Mouse (Mus musculus): ENCODE measurements around the gene Dido1. TPM values are rescaled to one million over a fixed set of nuclear protein-coding genes. Genes with fewer than 3 reads are reported as not detected.

The Dido1 gene
- polyA plus RNA-seq, 1 experiment from 2014 or later: 30.3 TPM

DNA sequence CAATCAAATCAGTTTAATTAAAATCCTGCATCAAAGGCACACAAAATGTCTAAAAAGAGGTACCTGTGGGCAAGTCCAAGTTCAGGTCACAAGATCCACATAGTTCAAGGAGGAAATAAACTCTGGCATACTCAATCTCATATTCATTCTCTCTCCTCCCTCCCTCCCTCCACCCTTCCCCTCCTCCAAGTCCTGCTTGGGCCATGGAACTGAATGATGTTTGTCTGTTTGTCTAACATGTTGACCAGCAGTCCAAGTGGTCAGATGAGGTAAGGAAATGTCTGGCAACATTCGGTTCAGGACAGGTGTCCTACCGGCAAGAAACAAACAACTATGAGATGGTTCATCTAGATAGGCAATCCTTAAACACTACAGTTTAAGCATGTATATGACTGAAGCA is 33.1 kb downstream of the Dido1 start:
- Histone ChIP-seq H3K27ac (ENCODE audit: low read length) (no peak overlapping the region), H3K36me3 (ENCODE audit: control insufficient read depth, insufficient read depth) (peaks cover 13% of the 10 kb centered on the region), H3K9me3 (ENCODE audit: control insufficient read depth, low read length) (no peaks in the 10 kb centered on the region), H3K4me3 (replicated peaks; ENCODE audit: low read length) (no peak overlapping the region), H3K27me3 (replicated peaks; ENCODE audit: control insufficient read depth, insufficient read depth, low read length) (no peaks in the 10 kb centered on the region), H3K4me1 (replicated peaks; ENCODE audit: control insufficient read depth, insufficient read depth, low read length) (no peaks in the 10 kb centered on the region; the same call in 1 of the 2 replicates), H3K4me2 (ENCODE audit: low read length) (no peak overlapping the region), H3K9ac (replicated peaks; ENCODE audit: low read depth, low read length) (no peak overlapping the region)
- WGBS: 93% methylated on average over 2 of the region's 2 CpGs
- ATAC-seq: no peak

DNA sequence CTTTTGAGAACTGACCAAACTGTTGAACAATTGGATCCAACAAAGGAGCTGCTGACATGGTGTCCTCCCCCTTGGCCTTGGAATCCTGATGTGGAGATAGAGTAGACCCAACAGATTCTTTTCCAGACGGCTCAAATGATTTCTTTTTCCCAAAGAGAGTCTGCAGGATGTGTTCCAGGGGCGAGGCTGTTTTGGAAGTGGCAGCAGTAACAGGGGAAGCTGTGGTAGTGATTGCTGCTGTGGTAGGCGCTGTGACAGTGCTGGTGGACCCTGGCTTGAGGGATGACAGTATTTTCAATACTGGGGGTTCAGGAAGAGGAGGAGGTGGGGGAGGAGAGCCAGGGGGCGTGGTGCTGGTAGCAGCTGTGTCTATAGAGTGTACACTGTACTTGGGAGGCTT is 47.8 kb downstream of the Dido1 start:
- no peak overlapping the region for H3K4me3 ChIP-seq (replicated peaks; ENCODE audit: low read length)
- no peaks in the 10 kb centered on the region for H3K27me3 ChIP-seq (replicated peaks; ENCODE audit: control insufficient read depth, insufficient read depth, low read length)

DNA sequence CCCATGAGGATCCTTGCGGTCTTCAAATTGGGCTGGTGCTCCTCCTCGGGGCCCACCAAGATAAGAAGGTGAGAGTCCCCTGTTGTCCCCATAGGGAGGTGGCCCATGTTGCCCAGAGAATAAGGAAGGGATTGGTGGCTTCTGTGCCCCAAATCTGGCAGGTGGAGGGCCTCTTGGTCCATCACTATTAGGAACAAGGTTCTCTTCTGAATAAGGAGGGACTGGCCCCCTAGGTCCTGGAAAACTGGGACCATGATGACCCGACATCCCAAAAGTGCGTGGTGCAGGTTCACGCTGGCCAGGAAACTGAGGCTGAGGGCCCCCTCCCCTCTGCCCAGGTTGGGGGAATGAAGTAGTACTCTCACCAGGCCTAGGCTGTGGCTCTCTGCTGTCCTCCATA is 49.3 kb downstream of the Dido1 start:
- H3K4me3 ChIP-seq (replicated peaks; ENCODE audit: low read length): no peak overlapping the region
- no peak overlapping the region for H3K4me2 ChIP-seq (ENCODE audit: low read length)
- H3K27me3 ChIP-seq (replicated peaks; ENCODE audit: control insufficient read depth, insufficient read depth, low read length): no peaks in the 10 kb centered on the region
- no peak for ATAC-seq
- WGBS: 94% methylated on average over 5 of the region's 5 CpGs
- peaks cover 16% of the 10 kb centered on the region for H3K36me3 ChIP-seq (ENCODE audit: control insufficient read depth, insufficient read depth)
- H3K27ac ChIP-seq (ENCODE audit: low read length): no peak overlapping the region
- H3K4me1 ChIP-seq (replicated peaks; ENCODE audit: control insufficient read depth, insufficient read depth, low read length): 0 out of 2 replicates have a peak, but pooled peaks cover 3% of the 10 kb centered on the region
- H3K9me3 ChIP-seq (ENCODE audit: control insufficient read depth, low read length): no peaks in the 10 kb centered on the region
- H3K9ac ChIP-seq (replicated peaks; ENCODE audit: low read depth, low read length): no peak overlapping the region

More for the DNA sequence above, 47.8 kb downstream of the Dido1 start:
- no peak overlapping the region for H3K27ac ChIP-seq (ENCODE audit: low read length)
- peaks cover 18% of the 10 kb centered on the region for H3K36me3 ChIP-seq (ENCODE audit: control insufficient read depth, insufficient read depth)
- H3K4me2 ChIP-seq (ENCODE audit: low read length): no peak overlapping the region
- no peak overlapping the region for H3K9ac ChIP-seq (replicated peaks; ENCODE audit: low read depth, low read length)
- H3K9me3 ChIP-seq (ENCODE audit: control insufficient read depth, low read length): no peaks in the 10 kb centered on the region
- WGBS: 88% methylated on average over 4 of the region's 4 CpGs
- ATAC-seq: no peak
- H3K4me1 ChIP-seq (replicated peaks; ENCODE audit: control insufficient read depth, insufficient read depth, low read length): 0 out of 2 replicates have a peak, but pooled peaks cover 3% of the 10 kb centered on the region

DNA sequence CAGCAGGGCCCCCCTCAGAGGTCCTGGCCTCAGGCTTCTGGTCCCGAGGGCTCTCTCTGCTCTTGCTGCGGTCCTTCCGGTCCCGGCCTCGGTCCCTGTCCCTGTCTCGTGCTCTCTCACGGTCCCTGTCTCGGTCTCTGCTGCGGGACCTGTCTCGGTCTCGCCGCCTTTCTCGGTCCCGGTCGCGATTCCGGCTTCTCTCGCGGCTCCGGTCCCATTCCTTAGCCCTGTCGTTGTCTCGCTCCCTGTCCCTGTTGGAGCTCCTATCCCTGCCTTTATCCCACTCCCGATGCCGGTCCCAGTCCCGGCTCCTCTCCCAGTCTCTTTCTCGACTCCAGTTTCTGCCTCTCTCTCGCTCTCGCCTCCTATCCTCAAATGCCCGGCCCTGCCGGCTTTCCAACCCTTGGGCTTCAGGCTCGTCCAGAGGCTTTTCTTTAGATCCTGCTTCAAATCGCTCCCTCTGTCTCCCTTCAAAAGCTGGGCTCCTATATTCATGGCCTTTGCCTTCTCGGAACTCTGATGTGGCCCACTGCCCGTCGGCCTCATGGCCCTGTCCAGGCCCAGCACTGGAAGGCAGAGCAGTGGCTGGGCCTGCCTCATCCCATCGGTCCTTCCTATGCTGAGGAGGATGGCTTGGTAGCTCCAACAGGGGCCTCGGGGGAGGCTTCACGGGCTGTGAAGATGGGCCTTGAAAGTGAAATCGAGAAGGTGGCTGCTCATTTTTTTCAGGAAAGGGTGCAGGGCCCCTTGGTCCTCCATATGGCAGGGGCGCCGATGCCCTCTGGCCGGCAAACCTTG is 50.2 kb downstream of the Dido1 start:
- no peaks in the 10 kb centered on the region for H3K9me3 ChIP-seq (ENCODE audit: control insufficient read depth, low read length)
- no peak overlapping the region for H3K27ac ChIP-seq (ENCODE audit: low read length)
- ATAC-seq: no peak
- H3K36me3 ChIP-seq (ENCODE audit: control insufficient read depth, insufficient read depth): peaks cover 11% of the 10 kb centered on the region
- WGBS: 27% methylated on average over 42 of the region's 42 CpGs
- no peaks in the 10 kb centered on the region for H3K27me3 ChIP-seq (replicated peaks; ENCODE audit: control insufficient read depth, insufficient read depth, low read length)
- H3K4me2 ChIP-seq (ENCODE audit: low read length): peak overlapping the region; percentile 27
- H3K9ac ChIP-seq (replicated peaks; ENCODE audit: low read depth, low read length): peak overlapping the region; percentile 42
- H3K4me3 ChIP-seq (replicated peaks; ENCODE audit: low read length): no peak overlapping the region
- 0 out of 2 replicates have a peak, but pooled peaks cover 3% of the 10 kb centered on the region for H3K4me1 ChIP-seq (replicated peaks; ENCODE audit: control insufficient read depth, insufficient read depth, low read length)

DNA sequence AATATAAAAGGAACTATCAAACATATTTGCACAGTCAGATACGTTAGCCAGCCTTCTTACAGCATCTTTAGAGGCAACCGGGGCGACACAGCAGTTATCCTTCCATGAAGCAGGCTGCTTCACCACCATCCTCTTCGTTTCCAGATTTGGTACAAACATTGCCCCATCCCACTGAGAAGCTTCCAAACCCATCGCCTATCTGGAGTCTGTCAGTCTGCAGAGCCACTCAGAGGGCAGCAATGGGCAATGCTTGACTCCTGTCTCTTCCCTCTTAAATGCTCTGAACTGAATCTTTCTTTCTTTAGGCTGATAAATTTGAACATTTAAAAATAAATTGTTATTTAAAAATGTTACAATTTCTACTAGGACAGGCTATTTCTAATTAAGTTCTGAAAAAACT is 51.4 kb downstream of the Dido1 start:
- no peak overlapping the region for H3K4me3 ChIP-seq (replicated peaks; ENCODE audit: low read length)
- WGBS: 91% methylated on average over 5 of the region's 5 CpGs
- H3K4me1 ChIP-seq (replicated peaks; ENCODE audit: control insufficient read depth, insufficient read depth, low read length): 0 out of 2 replicates have a peak, but pooled peaks cover 3% of the 10 kb centered on the region
- H3K27ac ChIP-seq (ENCODE audit: low read length): no peak overlapping the region
- H3K9ac ChIP-seq (replicated peaks; ENCODE audit: low read depth, low read length): no peak overlapping the region
- H3K9me3 ChIP-seq (ENCODE audit: control insufficient read depth, low read length): no peaks in the 10 kb centered on the region
- peaks cover 9% of the 10 kb centered on the region for H3K36me3 ChIP-seq (ENCODE audit: control insufficient read depth, insufficient read depth)
- no peaks in the 10 kb centered on the region for H3K27me3 ChIP-seq (replicated peaks; ENCODE audit: control insufficient read depth, insufficient read depth, low read length)
- ATAC-seq: no peak
- no peak overlapping the region for H3K4me2 ChIP-seq (ENCODE audit: low read length)

DNA sequence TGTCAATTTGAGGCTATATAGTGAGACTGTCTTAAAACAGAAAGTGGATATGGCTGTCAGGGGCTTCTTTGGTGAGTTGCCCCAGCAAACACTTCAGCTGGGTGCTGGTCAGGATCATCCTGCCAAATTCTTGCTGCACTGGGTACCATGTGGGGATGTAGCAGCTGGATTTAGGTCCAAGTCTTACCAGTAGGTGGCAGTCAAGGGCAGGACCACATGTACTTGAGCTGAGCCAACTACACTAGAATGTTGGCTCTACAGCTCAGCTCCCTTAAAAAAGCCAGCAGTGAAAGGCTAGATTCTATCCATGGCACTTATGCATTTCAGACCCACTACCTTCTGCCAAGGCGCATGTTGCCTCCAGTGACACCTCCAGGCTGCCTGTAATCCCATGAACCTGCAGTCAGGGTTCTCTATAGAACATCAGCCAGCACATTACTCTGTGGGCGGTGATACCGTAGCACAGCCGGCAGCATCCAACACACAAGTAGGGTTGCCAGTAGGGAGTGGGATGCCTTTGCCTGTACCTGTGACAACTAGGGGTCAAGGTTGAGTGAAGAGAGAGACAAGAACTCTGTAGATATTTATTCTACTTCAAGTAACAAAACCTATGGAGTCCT is 52.3 kb downstream of the Dido1 start:
- Histone ChIP-seq H3K27ac (ENCODE audit: low read length) (no peak overlapping the region), H3K4me1 (replicated peaks; ENCODE audit: control insufficient read depth, insufficient read depth, low read length) (0 out of 2 replicates have a peak, but pooled peaks cover 3% of the 10 kb centered on the region), H3K4me2 (ENCODE audit: low read length) (no peak overlapping the region), H3K4me3 (replicated peaks; ENCODE audit: low read length) (no peak overlapping the region), H3K9ac (replicated peaks; ENCODE audit: low read depth, low read length) (no peak overlapping the region), H3K9me3 (ENCODE audit: control insufficient read depth, low read length) (no peaks in the 10 kb centered on the region), H3K27me3 (replicated peaks; ENCODE audit: control insufficient read depth, insufficient read depth, low read length) (no peaks in the 10 kb centered on the region), H3K36me3 (ENCODE audit: control insufficient read depth, insufficient read depth) (peaks cover 9% of the 10 kb centered on the region)
- peak; percentile 73 for ATAC-seq
- 77% methylated on average over 4 of the region's 4 CpGs for WGBS

DNA sequence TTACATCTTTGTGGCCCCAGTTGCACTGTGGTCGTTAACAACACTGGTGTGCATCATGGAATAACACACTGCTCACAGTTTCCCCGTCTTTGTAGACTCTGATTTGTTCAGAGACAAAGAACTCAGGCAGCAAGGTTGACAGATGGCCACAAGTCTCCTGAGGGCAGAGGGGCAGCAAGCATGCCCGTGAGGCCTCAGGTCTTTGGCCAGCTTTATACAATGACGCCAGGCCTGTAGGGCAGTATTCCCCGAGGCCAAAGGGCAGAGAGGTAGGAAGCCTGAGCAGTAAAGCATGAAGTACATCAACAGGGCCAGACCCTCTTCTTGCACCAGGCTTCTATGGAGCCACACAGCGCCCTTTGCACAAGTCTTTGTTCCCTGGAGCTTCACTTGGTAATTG is 54.6 kb downstream of the Dido1 start:
- H3K36me3 ChIP-seq (ENCODE audit: control insufficient read depth, insufficient read depth): no peaks in the 10 kb centered on the region
- WGBS: 46% methylated on average over 6 of the region's 6 CpGs
- no peaks in the 10 kb centered on the region for H3K9me3 ChIP-seq (ENCODE audit: control insufficient read depth, low read length)
- no peak for ATAC-seq
- H3K9ac ChIP-seq (replicated peaks; ENCODE audit: low read depth, low read length): no peak overlapping the region
- 0 out of 2 replicates have a peak, but pooled peaks cover 3% of the 10 kb centered on the region for H3K4me1 ChIP-seq (replicated peaks; ENCODE audit: control insufficient read depth, insufficient read depth, low read length)
- no peak overlapping the region for H3K27ac ChIP-seq (ENCODE audit: low read length)
- H3K4me2 ChIP-seq (ENCODE audit: low read length): no peak overlapping the region
- no peak overlapping the region for H3K4me3 ChIP-seq (replicated peaks; ENCODE audit: low read length)
- no peaks in the 10 kb centered on the region for H3K27me3 ChIP-seq (replicated peaks; ENCODE audit: control insufficient read depth, insufficient read depth, low read length)

DNA sequence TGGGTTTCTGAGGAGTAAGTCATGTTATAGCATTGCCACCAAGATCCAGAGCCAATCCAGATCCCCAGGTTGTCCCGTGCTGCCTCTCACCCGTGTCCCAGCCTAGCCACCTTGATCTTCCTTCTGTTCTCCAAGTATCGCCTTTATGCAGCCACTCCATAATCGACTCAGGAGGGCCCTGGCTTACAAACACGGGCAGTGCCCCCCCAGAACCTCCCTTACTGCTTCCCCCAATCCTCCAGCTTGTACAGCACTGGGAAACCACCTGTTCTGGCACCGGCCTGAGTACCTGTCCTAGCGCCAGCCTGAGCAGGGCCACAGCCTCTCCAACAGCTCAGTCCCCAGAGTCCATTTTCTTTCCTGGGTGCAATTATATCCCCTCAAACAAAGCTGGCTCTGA is 55.1 kb downstream of the Dido1 start:
- H3K9ac ChIP-seq (replicated peaks; ENCODE audit: low read depth, low read length): no peak overlapping the region
- H3K9me3 ChIP-seq (ENCODE audit: control insufficient read depth, low read length): no peaks in the 10 kb centered on the region
- WGBS: 83% methylated on average over 7 of the region's 7 CpGs
- H3K4me2 ChIP-seq (ENCODE audit: low read length): no peak overlapping the region
- no peaks in the 10 kb centered on the region for H3K36me3 ChIP-seq (ENCODE audit: control insufficient read depth, insufficient read depth)
- no peak overlapping the region for H3K27ac ChIP-seq (ENCODE audit: low read length)
- no peak for ATAC-seq
- H3K4me3 ChIP-seq (replicated peaks; ENCODE audit: low read length): no peak overlapping the region
- 0 out of 2 replicates have a peak, but pooled peaks cover 2% of the 10 kb centered on the region for H3K4me1 ChIP-seq (replicated peaks; ENCODE audit: control insufficient read depth, insufficient read depth, low read length)
- no peaks in the 10 kb centered on the region for H3K27me3 ChIP-seq (replicated peaks; ENCODE audit: control insufficient read depth, insufficient read depth, low read length)

DNA sequence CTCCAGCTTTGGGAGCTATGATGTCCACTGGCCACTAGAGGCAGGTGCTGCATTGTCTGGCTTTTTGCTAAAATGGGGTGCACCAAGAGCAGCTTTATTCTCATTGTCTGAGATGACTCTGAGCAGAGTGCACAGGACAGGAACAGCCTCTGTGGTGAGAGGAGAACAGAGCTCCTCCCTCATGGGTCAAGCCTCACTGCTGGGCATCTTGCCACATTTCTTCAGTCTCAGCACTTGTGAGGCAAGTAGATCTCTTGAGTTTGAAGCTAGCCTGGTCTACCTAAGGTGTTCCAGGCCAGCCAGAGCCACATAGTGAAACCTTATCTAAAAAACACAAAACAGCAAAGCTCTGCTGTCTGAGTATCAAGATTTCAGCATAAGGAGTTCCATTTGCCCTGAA is 63.0 kb downstream of the Dido1 start:
- H3K9ac ChIP-seq (replicated peaks; ENCODE audit: low read depth, low read length): no peak overlapping the region
- H3K4me1 ChIP-seq (replicated peaks; ENCODE audit: control insufficient read depth, insufficient read depth, low read length): peaks cover 4% of the 10 kb centered on the region
- H3K36me3 ChIP-seq (ENCODE audit: control insufficient read depth, insufficient read depth): no peaks in the 10 kb centered on the region
- peaks cover 19% of the 10 kb centered on the region for H3K9me3 ChIP-seq (ENCODE audit: control insufficient read depth, low read length)
- H3K27me3 ChIP-seq (replicated peaks; ENCODE audit: control insufficient read depth, insufficient read depth, low read length): peaks cover 22% of the 10 kb centered on the region
- no peak overlapping the region for H3K27ac ChIP-seq (ENCODE audit: low read length)
- H3K4me2 ChIP-seq (ENCODE audit: low read length): no peak overlapping the region
- no peak for ATAC-seq
- no peak overlapping the region for H3K4me3 ChIP-seq (replicated peaks; ENCODE audit: low read length)

Data from forebrain, embryonic 16.5 days (tissue).